Mouse (Mus musculus): ENCODE measurements at regions not wholly inside any gene's neighbourhood (a gene's known extent, or its start where the extent isn't known, plus 50 kb on each side); places are given as distances from the start of the nearest gene placed in this dataset.

GRCm38 (mm10) chr2:144191707-144192106, 78.8 kb upstream of the Mgme1 start:
- TF ChIP-seq FLI1 (IDR thresholded peaks at IDR 0.05; ENCODE audit: low read length) (no peak), GATA1 (IDR thresholded peaks at IDR 0.05; ENCODE audit: borderline replicate concordance, low read length) (no peak)

All from megakaryocyte, embryonic 14.5 days (primary cell).